Mouse (Mus musculus) liver, embryonic 14.5 days (tissue): ENCODE measurements around the gene Fras1.

Source experiments
- CTCF ChIP-seq: IDR thresholded peaks from 2 replicates; pipeline ENCODE4 v1.5.1; 2016; ENCODE audit warnings: antibody characterized with exemption, low read depth, control low read depth
- EP300 ChIP-seq: IDR thresholded peaks from 2 replicates; pipeline ENCODE4 v1.6.1; 2016; ENCODE audit warnings: antibody characterized with exemption, low read depth

DNA sequence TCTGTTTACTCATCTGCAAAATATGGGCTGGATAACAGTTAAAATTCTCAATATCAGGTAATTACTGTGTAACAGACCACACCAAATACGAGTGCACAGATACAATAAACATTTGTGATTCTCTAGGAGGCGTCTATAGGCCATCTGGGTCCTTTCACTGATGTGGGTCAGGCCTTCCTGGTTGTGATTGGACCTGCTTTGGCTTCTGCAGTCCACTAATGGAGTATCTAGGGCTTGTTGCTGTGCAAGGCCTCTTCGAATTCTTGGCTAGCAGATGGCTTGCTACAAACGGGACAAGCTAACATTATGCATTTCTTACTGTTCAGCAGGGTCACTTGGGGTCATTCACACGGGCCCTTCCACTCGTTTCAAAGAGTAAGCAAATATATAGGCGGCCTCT lies 92.7 kb downstream of the Fras1 start:
- TF ChIP-seq CTCF (no peak), EP300 (no peak)
